Mouse (Mus musculus): Measurements from ENCODE around the gene F13b. TPM values are rescaled to one million over a fixed set of nuclear protein-coding genes. Genes with fewer than 3 reads are reported as not detected.

F13b gene
- polyA plus RNA-seq (2017; shearing (Covaris generic)): not detected

DNA sequence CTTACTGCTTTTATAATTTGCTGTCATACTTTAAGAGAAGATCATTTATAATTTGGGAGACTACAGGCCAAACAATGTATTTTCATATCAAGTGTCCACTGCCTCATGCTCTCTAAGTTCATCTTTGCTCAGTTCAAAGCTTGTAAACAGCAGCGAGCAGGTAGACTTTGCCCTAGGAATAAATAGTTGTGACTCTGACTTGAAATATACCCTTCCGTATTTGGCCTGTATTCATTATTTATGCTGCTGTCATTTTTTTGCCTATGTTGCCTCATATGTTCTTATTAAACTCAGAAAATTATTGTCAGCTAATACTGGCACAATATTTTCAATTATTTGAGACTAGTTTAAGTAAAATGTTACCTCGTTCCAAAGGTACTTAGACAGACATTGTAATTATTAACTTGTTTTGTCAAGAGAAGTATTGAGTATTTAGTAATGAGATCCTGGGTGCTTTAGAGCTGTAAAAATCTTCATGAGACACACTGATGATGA, at the start of gene F13b:
TSS of gene F13b (plus strand) at position 445 of the 495 bp plus-strand sequence.
- ATAC-seq: no peak

DNA sequence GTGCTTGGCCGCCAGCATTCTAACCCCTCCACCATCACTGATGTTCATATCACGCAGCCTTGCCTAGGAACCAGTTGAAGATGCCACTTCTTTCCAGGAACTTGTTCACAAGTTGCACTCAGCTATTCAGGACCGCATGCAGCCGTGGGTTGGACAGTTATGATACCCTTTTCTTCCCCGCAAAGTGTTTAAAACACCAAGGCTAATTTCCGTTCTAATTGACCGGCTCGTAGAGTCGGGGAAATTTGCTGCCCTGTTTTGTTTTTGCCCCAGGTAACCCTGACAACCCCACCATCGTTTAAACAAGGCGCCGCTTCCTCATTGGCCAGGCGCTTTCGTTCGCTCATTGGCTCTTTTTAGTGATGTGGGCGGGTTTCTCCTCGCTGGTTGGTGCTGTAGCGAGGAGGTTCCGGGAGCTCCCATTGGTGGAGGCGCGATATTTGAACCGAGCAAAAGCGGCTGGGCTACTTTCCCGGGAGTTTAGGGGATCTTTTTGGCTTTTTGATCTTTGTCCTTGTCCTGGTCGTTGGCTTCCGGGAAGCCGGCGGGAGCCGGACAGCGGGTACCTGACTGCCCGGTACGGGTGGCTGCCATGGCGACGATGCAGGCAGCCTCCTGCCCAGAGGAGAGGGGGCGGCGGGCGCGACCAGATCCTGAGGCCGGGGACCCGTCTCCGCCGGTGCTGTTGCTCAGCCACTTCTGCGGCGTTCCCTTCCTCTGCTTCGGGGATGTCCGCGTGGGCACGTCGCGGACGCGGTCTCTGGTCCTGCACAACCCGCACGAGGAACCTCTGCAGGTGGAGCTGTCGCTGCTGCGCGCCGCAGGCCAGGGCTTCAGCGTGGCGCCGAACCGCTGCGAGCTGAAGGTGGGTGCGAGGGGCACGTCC, 46.9 kb upstream of the F13b start, which contains the start of gene Aspm:
TSS of gene Aspm (plus strand) at position 433 of the 886 bp plus-strand sequence.
- peak; percentile 99 for ATAC-seq

DNA sequence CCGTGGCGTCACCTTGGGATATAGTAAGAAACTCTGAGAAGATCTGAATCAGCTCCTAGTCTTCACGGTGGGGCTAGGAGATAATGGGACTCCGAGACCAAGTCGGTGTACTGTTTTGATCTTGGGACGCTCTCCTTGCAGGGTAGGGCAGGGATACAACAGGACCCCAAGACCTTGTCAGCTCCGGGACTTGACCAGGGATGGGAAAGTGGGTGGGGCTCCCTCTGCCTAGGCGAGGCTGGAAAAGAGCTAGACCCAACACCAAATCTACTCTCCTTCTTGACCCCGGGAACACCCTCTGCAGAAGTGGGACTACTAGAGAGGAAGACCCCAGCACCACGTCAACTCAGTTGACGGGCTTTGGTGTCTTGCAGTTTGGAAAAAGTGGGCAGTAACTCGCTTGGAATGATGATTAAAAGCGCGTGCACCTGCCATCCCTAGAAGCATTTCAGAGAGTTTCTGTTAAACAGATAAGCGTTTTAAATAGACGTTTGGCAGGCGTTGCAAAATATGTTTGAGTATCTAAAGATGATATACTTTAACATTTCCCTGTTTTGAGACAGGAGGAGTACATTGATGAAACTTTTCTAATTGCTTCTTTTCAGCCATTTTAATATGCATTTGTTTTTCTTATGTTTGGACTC, 46.2 kb upstream of the F13b start:
- no peak for ATAC-seq

DNA sequence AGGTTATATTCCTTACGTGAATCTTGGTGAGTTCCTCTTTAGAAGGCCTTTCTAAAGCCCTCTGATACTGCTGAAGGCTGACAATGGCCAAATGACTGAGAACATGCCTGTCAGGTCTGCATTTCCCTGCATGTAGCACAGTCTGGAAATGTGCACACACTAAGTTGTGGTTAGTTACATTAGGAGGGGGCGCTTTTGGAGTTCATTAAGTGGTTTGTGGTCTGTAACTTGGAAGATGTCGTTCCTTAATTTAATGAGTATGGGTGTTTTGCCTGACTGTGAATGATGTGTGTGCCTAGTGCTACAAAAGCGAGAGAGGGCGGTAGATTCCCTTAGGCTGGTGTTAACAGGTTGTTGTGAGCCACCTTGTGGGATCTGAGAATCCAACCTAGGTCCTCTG, 40.7 kb upstream of the F13b start:
- ATAC-seq: no peak

DNA sequence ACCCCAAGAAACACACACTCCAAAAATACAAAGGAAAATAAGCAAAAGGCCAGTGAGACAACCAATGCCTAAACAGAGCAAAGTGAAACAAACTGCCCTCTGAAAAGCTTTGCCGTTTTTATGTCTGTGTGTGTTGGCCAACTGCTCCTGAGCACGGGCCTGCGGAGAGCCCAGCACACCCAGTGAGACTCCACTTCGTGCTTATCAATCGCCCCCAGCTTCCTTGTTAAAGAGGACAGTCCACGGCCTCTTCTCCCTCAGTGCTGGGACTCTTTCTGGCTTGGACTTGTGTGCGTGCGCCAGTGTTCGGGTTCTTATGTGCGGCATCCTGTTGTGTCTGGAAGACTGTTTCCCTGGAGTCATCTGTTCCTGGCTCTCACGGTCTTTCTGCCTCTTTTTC, 35.6 kb upstream of the F13b start:
- no peak for ATAC-seq

DNA sequence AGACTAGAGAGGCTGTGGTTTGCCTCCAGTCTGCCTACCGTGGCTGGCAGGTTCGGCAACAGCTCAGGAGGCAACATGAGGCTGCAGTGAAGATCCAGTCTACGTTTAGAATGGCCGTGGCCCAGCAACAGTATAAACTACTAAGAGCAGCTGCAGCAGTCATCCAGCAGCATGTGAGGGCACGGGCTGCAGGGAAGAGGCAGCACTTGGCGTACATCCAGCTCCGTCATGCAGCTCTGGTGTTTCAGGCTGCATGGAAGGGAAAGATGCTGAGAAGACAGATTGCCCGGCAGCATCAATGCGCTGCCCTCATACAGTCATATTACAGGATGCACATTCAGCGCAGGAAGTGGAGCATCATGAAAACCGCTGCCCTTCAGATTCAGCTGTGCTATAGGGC, 22.6 kb upstream of the F13b start:
- ATAC-seq: no peak

DNA sequence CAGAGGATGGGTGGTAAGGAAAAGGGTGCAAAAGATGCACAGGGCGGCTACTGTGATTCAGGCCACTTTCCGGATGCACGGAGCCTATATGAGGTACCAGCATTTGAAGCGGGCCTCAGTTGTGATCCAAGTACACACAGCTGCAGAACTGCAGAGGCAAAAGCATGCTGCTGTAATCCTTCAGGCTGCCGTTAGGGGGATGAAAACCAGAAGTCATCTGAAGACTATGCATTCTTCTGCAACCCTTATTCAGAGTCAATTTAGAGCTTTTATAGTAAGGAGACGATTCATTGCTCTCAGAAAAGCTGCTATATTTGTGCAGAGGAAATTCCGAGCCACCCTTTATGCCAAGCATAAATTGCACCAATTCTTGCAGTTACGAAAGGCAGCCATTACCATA, 21.3 kb upstream of the F13b start:
- no peak for ATAC-seq

DNA sequence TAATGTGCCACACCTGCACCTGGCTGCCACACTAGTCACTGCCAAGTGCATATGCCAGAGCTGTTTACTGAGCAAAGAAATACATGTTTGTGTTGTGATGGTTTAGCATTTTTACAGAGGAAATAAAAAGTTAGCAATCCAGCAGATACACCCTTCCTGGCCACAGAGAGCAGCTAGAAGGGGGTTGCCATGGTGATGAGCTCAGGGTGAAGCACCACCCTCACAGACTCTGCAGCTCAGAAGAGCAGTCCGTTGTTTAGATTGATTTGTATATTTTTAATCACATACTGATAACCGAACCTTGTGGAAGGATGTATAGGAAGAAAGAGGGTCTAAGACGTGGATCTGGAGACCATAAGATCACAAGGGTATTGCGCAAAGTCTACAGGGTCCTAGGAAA, 20.4 kb upstream of the F13b start:
- ATAC-seq: peak; percentile 70

DNA sequence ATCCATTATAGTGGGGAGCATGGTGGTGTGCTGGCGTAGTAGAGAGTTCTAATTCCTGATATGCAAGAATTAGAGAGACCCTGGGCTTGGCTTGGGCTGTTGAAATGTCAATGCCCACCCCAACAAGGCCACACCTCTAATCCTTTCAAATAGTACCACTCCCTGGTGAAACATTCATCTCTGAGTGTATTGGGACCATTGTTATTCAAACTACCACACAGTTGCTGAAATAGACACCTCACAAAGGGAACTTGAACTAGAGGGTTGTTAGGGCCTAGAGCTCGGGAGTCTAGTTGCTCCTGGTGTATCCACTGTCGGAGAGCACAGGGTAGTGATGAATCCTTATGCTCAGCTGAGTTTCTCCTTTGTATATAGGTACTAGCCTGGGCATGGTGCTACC, 6.9 kb upstream of the F13b start:
- no peak for ATAC-seq

DNA sequence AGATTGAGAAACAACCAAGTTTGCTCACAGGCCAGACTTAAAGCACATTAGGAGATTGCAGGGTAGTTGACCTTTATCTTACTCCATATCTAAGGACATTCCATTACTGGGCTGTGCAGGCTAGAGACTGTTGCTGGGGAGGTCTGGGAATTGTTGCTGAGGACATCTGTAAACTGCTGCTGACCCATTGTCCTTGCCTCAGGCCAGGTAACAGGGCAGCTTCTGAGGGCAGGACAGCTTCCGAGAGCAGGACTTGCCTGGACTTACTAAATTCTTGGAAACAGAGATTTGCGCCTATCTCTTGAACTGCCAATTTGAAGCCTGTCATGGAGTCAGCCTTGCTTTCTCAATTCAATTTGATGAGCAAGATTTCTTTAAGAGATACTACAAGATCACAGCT, 6.1 kb upstream of the F13b start:
- ATAC-seq: no peak

DNA sequence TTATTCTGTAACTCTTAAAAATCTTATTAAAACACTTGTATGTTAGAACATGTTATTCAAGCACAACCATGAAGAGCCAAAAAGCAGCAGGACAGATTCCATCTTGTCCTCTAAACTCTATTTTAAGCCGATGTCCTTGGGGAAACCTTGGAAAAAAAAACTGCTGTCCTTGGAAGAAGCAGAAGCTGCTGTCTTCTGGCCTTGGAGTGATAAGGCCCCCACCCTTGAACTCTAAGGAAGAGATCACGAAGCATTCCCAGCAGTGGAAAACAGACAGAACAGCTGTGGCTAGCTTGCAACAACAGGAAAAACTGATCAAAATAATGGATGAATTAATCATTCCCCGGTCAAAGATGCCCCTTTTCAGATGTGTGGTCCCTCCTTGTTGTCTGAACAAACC, 5.3 kb upstream of the F13b start:
- ATAC-seq: no peak

DNA sequence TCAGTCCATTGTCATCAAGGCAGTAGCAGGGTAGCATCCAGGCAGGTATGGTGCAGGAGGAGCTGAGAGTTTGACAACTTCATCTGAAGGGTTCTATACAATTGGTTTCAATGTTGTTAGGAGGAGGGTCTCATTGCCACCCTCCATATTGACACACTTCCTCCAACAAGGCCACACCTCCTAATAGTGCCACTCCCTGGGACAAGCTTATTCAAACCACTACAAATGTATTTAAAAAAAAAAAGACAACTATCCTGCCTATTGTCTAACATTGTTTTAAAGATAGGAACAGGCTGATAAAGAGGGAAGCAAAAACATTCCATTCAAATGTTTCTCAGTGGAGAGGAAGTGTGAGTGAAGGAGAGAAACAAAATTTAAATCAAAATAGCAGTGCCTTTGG, 1.8 kb upstream of the F13b start:
- ATAC-seq: no peak

DNA sequence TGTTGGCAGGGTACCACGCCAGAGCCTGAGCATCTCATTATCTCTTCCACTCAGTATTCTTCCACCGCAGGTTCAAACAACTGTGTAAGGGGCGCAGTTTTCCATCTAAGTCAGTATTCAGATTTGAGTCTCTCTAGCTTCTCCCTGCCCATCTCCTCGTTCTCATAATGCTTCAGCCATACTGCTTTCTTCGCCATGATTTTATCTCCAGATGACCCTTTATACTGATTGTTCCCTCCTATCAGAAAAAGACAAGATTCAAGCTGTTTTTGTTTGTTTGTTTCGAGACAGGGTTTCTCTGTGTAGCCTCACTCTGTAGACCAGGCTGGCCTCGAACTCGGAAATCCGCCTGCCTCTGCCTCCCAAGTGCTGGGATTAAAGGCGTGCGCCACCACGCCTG, 13.1 kb downstream of the F13b start:
- ATAC-seq: no peak

DNA sequence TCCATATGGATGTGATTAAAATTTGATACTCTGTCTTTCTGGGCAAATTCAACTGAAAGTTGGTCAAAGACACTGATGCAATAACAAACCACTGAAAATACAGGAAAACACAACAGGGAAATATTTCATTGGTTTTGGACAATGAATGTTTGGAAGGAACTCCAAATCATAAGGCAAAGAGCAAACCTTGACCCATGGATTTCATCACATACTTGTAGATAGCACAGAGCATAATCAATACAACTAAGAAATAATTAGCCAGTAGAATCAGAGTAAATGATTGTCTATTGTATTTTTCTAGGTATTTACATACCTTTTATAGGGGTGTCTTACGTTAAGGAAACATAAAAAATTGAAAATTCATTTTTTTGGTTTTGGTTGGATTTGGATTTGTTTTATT, 47.0 kb downstream of the F13b start:
- no peak for ATAC-seq

DNA sequence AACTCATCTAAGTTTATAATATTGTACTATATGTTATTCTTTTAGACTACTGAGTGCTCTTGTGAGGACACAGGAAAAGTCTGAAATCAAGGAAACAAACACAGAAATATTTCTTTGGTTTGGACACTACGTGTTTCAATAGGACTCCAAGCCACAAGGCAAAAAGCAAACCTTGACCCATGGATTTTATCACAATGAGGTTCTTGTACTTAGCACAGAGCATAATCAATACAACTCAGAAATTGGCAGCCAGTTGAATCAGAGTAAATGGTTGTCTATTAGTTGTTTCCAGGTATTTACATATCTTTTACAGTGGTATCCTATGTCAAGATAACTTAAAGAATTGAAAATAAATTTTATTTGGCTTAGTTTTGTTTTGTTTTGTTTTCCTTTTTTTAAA, 49.8 kb downstream of the F13b start:
- ATAC-seq: no peak

DNA sequence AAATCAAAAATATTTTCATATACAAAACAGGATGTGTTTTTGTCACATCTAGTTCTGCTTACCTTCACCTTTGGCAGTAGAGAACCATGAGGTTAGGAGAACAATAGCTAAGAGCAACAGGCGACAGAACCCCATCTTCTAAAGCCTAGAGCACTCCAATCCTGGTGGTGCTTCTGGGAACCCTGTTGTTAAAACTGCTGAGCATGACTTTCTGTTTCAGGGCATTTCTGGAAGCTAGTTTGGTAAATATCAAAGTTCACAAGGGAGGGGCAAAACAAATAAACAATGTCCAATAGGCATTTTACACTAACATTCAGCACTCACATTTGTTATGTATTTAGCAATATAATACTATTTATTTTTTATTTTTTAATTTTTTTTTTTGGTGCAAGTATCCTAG, 58.5 kb downstream of the F13b start, which contains the start of gene Cfhr1:
TSS of gene Cfhr1 (minus strand) at position 249 of the 400 bp plus-strand sequence.
- ATAC-seq: no peak

Other genes with a start within 250 kb of the F13b start
- not detected for gene Crb1, start 124.6 kb upstream of the F13b start, polyA plus RNA-seq (2017; shearing (Covaris generic))
- gene Zbtb41, start 79.4 kb upstream of the F13b start, polyA plus RNA-seq (2017; shearing (Covaris generic)): 1 to 10 TPM; 4.3 to 7.2 (median 4.8) TPM
- gene Aspm, start 46.9 kb upstream of the F13b start, polyA plus RNA-seq (2017; shearing (Covaris generic)): 10 to 100 TPM in 1 of 3 experiments, 1 to 10 TPM in 1, under 1 TPM in 1; 0.50 to 10.3 (median 1.2) TPM
- not detected for gene Cfhr1, start 58.6 kb downstream of the F13b start, polyA plus RNA-seq (2017; shearing (Covaris generic))

Data from inflammation-experienced regulatory T-cells, adult 6 months (primary cell).